Mouse (Mus musculus) brain, embryonic 18.5 days (tissue): ENCODE results near the gene Plagl1.

Experiments used
- DNase-seq: peaks from one replicate; pipeline ENCODE4 v3.0.0-alpha.2; 2012; ENCODE audit warnings: low read depth, low spot score

The Plagl1 gene

GRCm38 (mm10) chr10:13135276-13135675 lies 75.0 kb downstream of the Plagl1 start:
- DNase-seq, result no peak

DNA sequence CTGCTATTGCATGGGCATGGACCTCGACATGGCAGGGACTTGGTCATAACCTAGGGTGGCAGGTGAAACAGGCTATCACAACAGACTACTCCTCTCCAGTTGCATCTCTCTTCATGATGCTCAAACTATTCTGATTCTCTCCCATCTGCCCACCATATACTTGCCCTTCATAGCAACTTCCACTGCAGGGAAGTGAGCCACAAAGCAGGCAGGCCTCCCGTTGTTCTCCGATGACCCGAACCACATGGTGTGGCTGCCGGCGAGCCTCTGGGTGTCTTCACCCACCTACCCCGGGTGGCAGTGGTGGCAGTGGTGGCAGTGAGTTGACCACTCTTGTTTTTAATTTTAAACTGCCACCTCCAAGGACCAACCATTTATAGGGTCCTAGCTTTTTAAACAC lies 75.4 kb downstream of the Plagl1 start:
- no peak for DNase-seq

- no peak for DNase-seq
Observed at GRCm38 (mm10) chr10:13137906-13138305, 77.6 kb downstream of the Plagl1 start.

GRCm38 (mm10) chr10:13140434-13140833 lies 80.1 kb downstream of the Plagl1 start:
- DNase-seq, result no peak

- DNase-seq, result no peak
Observed at GRCm38 (mm10) chr10:13150435-13150834, 90.1 kb downstream of the Plagl1 start.

DNA sequence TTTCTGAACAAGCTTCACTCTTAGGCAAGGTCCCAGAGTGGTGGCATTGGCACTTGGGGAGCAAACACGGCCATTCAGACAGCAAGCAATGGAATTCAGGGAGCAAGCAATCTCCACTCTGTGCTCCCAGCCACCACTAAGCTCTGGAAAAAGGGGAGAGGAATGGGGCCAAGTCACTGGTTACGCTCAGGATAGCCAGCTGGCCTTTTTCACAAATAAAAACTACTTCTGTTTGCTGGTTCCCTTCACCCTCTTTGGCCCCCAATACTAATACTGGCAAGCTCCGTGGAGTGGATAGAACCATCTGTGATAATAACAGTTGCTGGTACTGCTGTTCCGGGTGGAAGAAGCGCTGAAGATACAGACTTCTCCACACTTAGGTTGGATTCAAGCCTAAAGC lies 91.0 kb downstream of the Plagl1 start:
- DNase-seq, result no peak

DNA sequence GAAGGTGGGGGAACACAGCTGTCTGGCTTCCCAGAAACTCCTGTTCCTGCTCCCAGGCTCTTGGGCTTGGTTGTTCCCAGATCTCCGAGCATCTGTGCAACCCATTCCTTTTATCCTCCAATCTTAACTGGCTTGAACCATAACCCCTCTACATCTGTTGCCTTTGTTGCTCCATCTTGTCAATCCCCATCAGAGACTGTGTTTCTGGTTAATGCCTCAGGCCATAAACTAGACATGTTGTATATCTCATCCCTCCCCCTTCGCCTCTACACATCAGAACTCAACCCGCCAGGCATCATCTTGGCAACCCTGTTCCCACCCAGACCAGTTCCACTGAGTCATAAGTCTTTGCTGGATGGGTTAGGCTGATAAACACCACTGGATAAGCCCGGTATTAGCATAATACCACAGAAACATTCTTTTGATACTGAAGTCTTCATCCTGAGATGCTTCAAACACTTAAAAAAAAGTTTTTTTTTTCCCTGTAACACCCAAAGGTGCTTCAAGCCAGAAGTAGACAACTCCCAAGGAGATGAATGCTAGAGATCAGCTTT lies 92.6 kb downstream of the Plagl1 start:
- DNase-seq, result no peak

DNA sequence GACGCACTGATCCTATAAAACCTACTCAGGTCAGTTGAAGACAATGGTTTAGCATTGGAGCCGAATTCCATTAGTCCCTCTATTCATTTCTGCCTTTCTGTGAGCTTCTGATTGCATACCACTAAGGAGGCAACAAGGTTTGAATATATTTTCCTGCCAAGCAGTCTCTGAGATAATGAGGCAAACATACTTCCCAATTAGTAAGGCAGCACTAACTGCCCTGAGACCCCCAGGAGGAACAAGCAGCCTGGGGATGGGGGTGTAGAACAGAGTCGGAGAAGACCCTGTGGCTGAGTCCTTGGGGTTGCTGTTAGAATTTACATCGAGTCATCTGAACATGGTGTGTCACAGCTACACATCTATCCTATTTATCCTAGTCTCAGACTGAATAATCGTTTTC lies 95.1 kb downstream of the Plagl1 start:
- DNase-seq, result no peak

GRCm38 (mm10) chr10:13160913-13161312 lies 100.6 kb downstream of the Plagl1 start:
- DNase-seq, result no peak

DNA sequence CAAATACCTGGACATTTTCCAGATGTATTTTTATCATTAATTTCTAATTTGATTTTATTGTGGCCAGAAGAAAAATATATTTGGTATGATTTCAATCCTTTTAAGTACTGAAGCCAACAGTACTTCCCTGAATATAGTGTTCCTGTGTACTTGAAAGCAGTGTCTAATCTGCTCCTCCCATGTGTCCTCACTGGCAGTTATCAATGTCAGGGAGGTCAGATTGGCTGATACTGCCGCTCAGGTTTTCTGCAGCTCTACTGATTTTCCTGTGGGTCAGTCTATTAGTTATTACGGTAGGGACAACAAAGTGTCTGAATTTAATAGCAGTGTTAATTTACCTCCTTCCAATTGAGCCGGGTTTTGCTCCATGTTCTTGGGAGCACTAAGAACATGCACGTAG lies 101.7 kb downstream of the Plagl1 start:
- DNase-seq, result no peak

DNA sequence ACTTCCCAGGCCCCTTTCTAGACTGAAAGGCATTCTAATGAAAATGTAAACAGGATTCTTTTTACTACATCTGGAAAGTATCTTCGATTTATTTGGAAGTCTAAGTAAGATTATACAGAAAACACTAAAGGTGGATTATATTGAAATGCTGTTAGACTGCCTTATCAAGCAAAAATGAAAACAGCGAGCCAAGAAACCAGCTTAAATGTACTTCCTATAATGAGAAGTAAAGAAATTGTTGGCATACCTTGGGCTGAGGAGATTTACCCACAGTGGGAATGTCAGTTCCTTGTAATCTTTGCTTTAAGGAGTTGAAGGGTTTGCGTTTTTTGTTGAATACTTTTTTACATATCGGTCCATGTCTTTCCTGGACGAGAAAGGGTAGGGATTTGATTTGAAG lies 108.2 kb downstream of the Plagl1 start:
- DNase-seq, result no peak

DNA sequence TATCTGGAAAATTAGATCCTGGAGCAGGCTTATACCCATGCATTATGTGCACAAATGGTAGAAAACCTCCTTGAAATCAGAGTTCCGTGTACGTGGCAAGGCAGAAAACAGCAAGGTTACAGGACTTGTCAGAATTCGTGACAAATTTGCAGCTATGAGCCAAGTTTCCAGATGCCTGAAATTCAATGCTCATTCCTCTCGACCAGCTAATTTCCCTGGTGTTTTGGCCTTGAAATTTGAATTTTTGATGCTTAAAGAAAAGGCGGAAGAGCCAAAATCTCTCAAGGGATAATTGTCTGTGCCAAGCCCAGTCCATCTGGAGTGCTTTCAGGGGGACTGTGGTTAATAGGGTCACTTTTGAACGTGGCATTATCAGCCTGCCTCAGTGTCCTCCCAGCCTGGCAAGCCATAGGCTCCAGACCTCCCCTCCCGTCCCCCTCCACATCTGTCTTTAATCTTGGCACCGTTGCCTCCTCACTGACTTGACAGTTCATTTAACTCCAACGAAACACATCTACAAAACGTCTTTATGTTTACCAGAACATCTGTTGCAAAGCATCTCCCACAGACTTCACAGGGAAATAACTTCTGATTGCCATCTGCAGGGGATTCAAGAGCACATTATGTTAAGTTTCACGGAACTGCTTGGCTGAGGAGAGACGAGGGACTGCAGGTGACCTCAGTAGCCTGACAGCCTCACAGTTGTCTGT lies 110.6 kb downstream of the Plagl1 start:
- no peak for DNase-seq

- no peak for DNase-seq
Observed at GRCm38 (mm10) chr10:13171461-13171860, 111.2 kb downstream of the Plagl1 start.

GRCm38 (mm10) chr10:13172798-13173221 lies 112.5 kb downstream of the Plagl1 start:
- no peak for DNase-seq

DNA sequence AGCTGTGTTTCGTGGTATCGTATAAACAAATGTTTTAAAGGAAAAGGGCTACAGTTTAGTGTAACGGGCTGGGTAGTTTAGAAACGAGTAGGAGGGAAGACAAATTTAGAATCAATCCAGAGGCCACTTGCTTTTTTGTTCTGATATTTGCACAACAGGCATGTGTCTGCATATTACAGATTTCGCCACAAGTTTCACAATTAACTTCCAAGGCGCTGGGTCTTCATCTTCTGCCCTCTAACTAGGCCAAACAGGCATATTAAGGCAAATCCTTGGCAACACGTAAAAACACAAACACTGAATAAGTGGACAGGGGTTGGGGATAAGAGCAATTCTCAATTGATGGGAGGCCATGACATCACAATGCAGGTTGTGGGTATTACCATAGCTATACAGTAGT lies 115.6 kb downstream of the Plagl1 start:
- no peak for DNase-seq

- DNase-seq, result no peak
Observed at GRCm38 (mm10) chr10:13177973-13178624, 117.8 kb downstream of the Plagl1 start, which contains the start of gene Zc2hc1b. Gene Zc2hc1b, minus strand, starts transcription at chr10:13178023.

DNA sequence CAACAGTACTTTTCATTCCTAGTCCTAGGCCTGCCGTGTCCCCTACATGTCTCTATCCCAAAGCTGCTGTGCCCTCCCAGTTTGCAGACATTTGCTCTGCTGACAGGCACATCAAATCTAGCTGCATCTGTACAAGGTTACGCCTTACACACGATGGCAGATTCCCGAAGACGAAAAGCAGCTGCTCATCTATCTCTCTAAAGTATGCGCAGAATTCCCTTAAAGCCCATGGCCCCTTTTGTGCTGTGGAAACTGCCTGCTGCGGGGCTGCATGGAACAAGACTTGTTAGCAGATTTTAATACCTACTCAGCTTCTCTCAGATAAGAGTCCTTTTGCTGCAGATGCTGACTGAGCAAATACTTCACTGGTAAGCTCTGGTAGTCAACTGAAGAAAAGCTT lies 119.9 kb downstream of the Plagl1 start:
- DNase-seq, result no peak
